Mouse (Mus musculus) gastrocnemius, adult 2 months (tissue): ENCODE data around the gene Mkrn2os. TPM values are rescaled to one million over a fixed set of nuclear protein-coding genes. Genes with fewer than 3 reads are reported as not detected.
A peak's percentile ranks its signal among the peaks of the same experiment; 100 is the strongest.

Experiments
- DNase-seq: peaks from one replicate; pipeline ENCODE4 v3.0.0; 2022
- H3K27ac ChIP-seq: fragments of 200-600 bp; 2 replicates; pipeline ENCODE4 v1.8.1; 2022; ENCODE audit warnings: mild to moderate bottlenecking
- H3K4me3 ChIP-seq: fragments of 200-600 bp; 2 replicates; pipeline ENCODE4 v1.8.1; 2022; ENCODE audit warnings: mild to moderate bottlenecking, moderate library complexity
- CTCF ChIP-seq: fragments of 200-600 bp; IDR thresholded peaks from 2 replicates; pipeline ENCODE4 v1.8.1; 2022; ENCODE audit warnings: antibody characterized with exemption, mild to moderate bottlenecking, moderate library complexity
- intact Hi-C: fragments of 180-260 bp; cut with DNase I; formaldehyde crosslinking; loops from one replicate; pipeline ENCODE4 v1.15.1; 2025
- total RNA-seq, 2 experiments: library from RNA; stranded (reverse); gene quantifications; 2 replicates each; pipeline ENCODE4 v1.2.3; 2021

Mkrn2os gene
- total RNA-seq, 2 experiments from 2014 or later: 0.15 TPM; not detected in 1

- Histone ChIP-seq H3K27ac (no peak overlapping the region), H3K4me3 (no peak overlapping the region)
- TF ChIP-seq CTCF: no peak
- intact Hi-C loops: no loop called here
- DNase-seq: no peak
Measured at GRCm38 (mm10) chr6:115577407-115577806, 15.0 kb downstream of the Mkrn2os start.

GRCm38 (mm10) chr6:115574171-115574570 is 18.2 kb downstream of the Mkrn2os start:
- intact Hi-C loops: no loop called here
- no peak for TF ChIP-seq CTCF

GRCm38 (mm10) chr6:115565479-115566045 is 26.8 kb downstream of the Mkrn2os start:
- intact Hi-C loops: no loop called here
- Histone ChIP-seq H3K4me3 (no peak overlapping the region), H3K27ac (peak overlapping the region; percentile 53)
- peak; percentile 50 for DNase-seq
- no peak for TF ChIP-seq CTCF

More at GRCm38 (mm10) chr6:115574171-115574570, 18.2 kb downstream of the Mkrn2os start:
- H3K27ac ChIP-seq: no peak overlapping the region
- DNase-seq: no peak
- H3K4me3 ChIP-seq: no peak overlapping the region

GRCm38 (mm10) chr6:115559651-115560632 is 32.4 kb downstream of the Mkrn2os start:
- peak; percentile 55 for DNase-seq
- intact Hi-C loops: no loop called here
- TF ChIP-seq CTCF: no peak
- H3K4me3 ChIP-seq: no peak overlapping the region
- H3K27ac ChIP-seq: no peak overlapping the region

- no peak for DNase-seq
- intact Hi-C loops: no loop called here
- Histone ChIP-seq H3K4me3 (no peak overlapping the region), H3K27ac (no peak overlapping the region)
- TF ChIP-seq CTCF: no peak
Measured at GRCm38 (mm10) chr6:115558176-115558575, 34.2 kb downstream of the Mkrn2os start.

- intact Hi-C loops: no loop called here
- TF ChIP-seq CTCF: peak; percentile 31
- Histone ChIP-seq H3K4me3 (no peak overlapping the region), H3K27ac (no peak overlapping the region)
- no peak for DNase-seq
Measured at GRCm38 (mm10) chr6:115555485-115555884, 36.9 kb downstream of the Mkrn2os start.

GRCm38 (mm10) chr6:115546276-115546675 is 46.1 kb downstream of the Mkrn2os start:
- no peak overlapping the region for H3K4me3 ChIP-seq
- TF ChIP-seq CTCF: peak; percentile 74
- H3K27ac ChIP-seq: no peak overlapping the region
- peak; percentile 67 for DNase-seq
- intact Hi-C loops: loop anchor here (5.0 to 10.0 kb wide), 2 partner anchors 171 to 181 kb away; partner anchors contain the start of gene Pparg

- peak; percentile 98 for DNase-seq
- peak within 1 kb of the TSS; percentile 83 for H3K4me3 ChIP-seq
- TF ChIP-seq CTCF: no peak
- intact Hi-C loops: loop anchor here (10.0 kb wide), 1 partner anchor 180 kb away; the partner anchor contains the start of gene Pparg
- peak within 1 kb of the TSS; percentile 88 for H3K27ac ChIP-seq
Measured at GRCm38 (mm10) chr6:115544442-115544970, 47.9 kb downstream of the Mkrn2os start, which contains the start of gene Tsen2. TSS of gene Tsen2 (plus strand) at chr6:115544664.

- DNase-seq: no peak
- TF ChIP-seq CTCF: no peak
- intact Hi-C loops: loop anchor here (10.0 kb wide), 1 partner anchor 178 kb away; the partner anchor contains the start of gene Pparg
- H3K27ac ChIP-seq: no peak overlapping the region
- no peak overlapping the region for H3K4me3 ChIP-seq
Measured at GRCm38 (mm10) chr6:115542341-115542740, 50.0 kb downstream of the Mkrn2os start.

- intact Hi-C loops: loop anchor here (10.0 kb wide), 1 partner anchor 177 kb away; the partner anchor contains the start of gene Pparg
- H3K27ac ChIP-seq: no peak overlapping the region
Measured at GRCm38 (mm10) chr6:115541676-115542275, 50.6 kb downstream of the Mkrn2os start.

GRCm38 (mm10) chr6:115538645-115539429 is 53.5 kb downstream of the Mkrn2os start:
- Histone ChIP-seq H3K27ac (peak overlapping the region; percentile 67; the same call in 1 of the 2 replicates), H3K4me3 (peak overlapping the region; percentile 42)
- intact Hi-C loops: loop anchor here (1.0 to 10.0 kb wide), 4 partner anchors 194 to 364 kb away; partner anchors contain the start of gene Gm17482
- DNase-seq: peak; percentile 79
- TF ChIP-seq CTCF: peak; percentile 91

More at GRCm38 (mm10) chr6:115541676-115542275, 50.6 kb downstream of the Mkrn2os start:
- no peak for DNase-seq
- H3K4me3 ChIP-seq: no peak overlapping the region
- no peak for TF ChIP-seq CTCF
